Mouse (Mus musculus): ENCODE results near the gene Rasal2.

Rasal2 gene

GRCm38 (mm10) chr1:157323091-157323490 lies 89.3 kb downstream of the Rasal2 start:
- no peak for DNase-seq

- DNase-seq = no peak
These were observed 93.5 kb downstream of the Rasal2 start for GRCm38 (mm10) chr1:157318896-157319295.

- no peak for DNase-seq
These were observed 111.1 kb downstream of the Rasal2 start for GRCm38 (mm10) chr1:157301266-157301665.

DNA sequence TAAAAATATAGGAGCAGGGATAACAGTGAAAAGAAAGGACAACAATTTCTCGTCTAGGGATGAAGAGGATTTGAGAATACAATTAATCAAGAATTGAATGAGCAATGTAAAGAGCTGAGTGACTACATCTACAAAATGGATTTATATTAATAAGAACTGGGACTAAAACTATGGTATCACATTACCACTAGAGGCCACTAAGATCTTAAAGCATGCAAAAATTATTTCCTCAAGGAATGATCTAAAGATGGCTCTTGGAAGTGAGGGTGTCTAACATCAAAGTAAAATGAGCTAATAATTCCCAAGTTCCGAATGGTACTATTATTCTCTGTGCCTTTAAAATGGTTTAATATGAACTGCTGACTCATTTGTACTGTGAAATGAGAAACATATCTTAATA lies 112.8 kb downstream of the Rasal2 start:
- no peak for DNase-seq

DNA sequence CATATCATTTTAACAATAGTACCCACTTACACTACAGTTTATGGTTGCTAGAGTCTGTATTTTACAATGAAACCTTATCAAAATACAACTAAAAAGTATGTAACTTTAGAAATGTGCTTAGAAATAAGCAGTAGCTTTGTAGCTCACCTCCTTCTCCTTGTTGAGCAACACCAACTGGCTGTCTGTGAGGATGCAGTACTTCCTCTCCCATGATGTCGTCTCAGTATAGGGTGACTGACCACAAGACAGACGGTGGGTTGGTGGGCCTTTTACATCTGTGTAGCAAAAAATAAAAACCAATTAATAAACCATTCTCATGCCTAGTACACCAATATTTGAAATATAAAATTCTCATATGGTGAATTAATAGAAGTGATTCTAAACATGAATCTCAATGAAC lies 113.4 kb downstream of the Rasal2 start:
- no peak for DNase-seq

DNA sequence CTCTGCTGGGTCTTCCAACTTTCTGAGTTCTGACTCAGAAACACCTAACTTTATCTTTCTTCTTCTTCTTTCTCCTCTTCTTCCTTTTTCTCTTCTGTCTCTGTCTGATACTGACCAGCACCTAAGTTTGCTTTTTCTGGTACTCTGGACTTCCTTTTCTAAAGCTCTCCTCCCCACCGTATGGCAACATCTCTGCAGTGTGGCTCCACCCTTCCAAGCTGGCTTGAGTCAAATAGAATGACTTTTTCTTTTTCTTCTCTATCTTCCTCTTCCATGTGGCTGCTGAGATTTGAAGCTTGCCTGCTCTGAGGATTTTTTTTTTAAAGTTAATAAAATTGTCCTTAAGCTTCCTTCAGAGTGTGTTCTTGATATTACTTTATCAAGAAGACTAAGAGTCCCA lies 115.3 kb downstream of the Rasal2 start:
- no peak for DNase-seq

DNA sequence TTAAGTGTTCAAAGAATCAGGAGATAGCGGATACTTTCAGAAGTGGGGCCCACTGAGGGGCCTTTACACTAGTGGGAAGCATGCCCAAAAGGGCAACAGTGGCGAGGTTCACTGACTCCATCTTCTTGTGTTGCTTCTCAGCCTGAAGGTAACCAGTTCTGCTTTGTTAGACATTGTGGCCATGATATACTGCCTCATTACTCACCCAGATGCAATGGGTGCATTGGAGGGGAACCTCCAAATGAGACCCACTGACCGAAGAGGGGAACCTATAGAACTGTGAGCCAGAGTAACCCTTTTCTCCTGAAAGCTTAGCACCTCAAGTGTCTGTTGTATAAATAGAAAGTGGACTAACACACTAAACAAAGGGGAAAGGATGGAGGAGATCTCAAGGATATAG lies 116.5 kb downstream of the Rasal2 start:
- DNase-seq = no peak

DNA sequence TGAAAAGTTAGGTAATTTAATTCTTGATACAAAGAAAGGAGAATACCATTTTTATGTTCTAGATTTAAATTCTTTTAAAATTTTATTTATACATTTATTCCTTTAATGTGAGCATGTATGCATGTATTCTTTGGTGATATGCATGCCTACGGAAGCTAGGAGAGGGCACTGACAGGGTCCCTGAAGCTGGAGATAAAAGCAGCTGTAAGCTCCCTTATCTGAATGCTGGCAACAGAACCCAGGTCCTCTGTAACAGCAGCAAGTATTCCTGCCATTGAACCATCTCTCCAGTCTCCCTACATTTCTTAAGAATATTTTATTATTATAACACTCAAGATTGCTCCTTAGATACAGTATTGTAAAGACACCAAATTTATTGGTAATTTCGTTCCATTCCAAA lies 122.2 kb downstream of the Rasal2 start:
- no peak for DNase-seq

GRCm38 (mm10) chr1:157289251-157289650 lies 123.1 kb downstream of the Rasal2 start:
- DNase-seq = no peak

- DNase-seq = no peak
These were observed 125.8 kb downstream of the Rasal2 start for GRCm38 (mm10) chr1:157286561-157286960.

GRCm38 (mm10) chr1:157285366-157285765 lies 127.0 kb downstream of the Rasal2 start:
- no peak for DNase-seq

- DNase-seq = no peak
These were observed 131.6 kb downstream of the Rasal2 start for GRCm38 (mm10) chr1:157280781-157281180.

- DNase-seq = no peak
These were observed 136.6 kb downstream of the Rasal2 start for GRCm38 (mm10) chr1:157275672-157276307.

GRCm38 (mm10) chr1:157267894-157268293 lies 144.5 kb downstream of the Rasal2 start:
- DNase-seq = no peak

- no peak for DNase-seq
These were observed 155.8 kb downstream of the Rasal2 start for GRCm38 (mm10) chr1:157256562-157256961.

DNA sequence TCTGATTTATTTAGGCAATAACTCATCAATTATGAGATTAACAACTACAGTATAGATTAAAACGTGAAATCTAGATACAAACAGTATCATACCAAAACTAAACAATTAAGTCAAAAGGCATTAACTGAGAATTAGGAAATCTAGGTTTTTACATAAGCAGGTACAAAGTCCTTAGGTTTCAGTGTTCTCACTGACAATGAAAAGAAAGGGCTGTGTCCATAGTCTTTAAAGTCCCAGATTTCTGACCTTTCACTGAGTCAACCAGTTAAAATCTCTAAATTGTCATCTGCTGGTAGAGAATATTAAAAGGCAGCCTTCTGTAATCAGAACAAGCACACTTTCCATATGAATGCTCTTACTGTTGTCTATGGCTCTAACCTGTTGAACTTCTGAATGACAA lies 156.6 kb downstream of the Rasal2 start:
- DNase-seq = no peak

- DNase-seq = no peak
These were observed 158.6 kb downstream of the Rasal2 start for GRCm38 (mm10) chr1:157253600-157254490.

DNA sequence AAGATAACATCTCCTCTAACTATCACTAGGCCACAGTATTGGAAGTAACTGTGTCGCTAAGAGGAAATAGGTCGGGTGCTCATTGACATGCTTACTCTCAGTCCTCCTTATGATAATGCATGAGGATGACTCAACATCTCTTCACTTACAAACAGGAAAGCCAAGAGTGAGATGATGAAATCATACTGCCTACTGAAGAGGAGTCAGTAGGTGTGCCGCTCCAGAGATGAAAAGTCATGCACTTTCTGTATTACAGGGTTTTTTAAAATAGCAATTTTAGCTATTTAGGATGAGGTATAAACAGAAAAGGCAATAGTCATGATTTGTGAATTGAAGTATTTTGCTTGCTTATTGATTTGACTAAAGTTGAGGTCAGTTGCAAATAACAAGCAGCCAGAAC lies 164.3 kb downstream of the Rasal2 start:
- no peak for DNase-seq

DNA sequence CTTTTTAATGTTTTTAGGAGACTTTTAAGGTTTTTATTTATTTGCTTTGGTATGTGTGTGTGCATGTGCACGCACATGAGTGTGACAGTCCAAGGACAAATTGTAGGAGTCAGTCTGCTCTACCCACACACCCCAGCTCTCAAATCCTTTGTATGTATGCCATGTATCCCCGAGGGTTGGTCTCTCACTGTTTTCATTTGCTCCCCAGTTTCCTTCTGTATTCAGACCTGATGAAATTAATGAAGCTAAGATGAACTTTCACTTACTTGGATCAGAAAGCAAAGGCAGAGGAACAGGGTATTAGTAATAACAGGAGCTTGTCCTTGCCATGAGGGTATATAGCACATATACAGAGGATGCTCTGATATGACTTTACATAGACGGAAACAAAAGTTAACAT lies 165.1 kb downstream of the Rasal2 start:
- no peak for DNase-seq

- no peak for DNase-seq
These were observed 165.6 kb downstream of the Rasal2 start for GRCm38 (mm10) chr1:157246779-157247178.

DNA sequence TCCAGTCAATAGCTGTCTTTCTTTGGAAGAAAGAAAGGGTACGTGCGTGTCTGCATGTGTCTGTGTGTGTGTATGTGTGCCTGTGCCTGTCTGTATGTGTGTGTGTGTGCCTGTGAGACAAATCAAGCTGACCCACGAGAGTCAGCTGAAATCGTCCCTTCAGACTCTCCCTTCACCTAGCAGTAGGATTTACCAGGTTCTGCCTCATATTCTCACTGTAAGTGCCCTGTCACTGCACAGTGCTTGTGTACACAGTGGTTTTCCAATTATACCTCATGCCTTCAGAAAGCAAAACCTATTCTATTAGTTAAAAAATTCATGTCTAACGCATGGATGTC lies 168.0 kb downstream of the Rasal2 start:
- no peak for DNase-seq

DNA sequence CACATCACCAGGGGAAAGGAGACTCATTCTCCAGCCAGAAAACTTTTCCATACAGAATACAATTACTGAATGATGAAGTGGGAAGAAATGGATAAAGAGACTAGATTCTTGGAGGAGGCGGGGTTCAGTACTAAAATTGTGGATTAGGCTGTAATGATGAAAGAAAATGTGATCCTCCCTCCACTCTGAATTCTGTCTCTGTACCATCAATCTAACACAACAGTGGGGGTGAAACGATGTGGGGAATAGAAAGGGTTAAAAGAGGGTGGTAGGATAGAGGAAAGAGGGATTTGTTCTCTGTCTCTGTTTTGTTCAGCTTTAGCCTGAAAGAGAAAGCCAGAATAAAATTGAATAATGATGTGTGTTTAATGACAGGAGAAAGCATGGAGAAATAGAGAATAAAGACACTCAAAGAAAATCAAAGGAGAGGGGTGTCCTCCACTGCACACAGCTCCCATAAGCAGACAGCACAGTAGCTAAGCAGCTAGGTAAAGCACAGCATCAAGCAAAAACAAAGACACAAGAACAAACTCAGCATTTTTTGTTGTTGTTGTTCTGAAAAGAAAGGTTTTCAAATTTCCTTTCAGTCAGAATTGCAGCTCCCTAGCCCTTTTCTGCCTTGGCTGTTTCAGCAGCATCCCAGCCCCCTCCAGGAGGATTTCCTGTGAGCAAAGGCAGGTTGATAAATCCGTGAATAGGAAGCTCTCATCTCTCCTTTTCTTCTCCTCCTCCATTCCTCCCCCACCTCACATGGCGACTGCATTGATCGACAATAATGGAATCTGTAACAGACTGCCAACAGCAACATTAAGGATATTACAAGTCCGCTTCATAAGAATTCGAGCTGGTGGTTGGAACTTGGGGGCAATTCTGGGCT lies 168.6 kb downstream of the Rasal2 start:
- no peak for DNase-seq

DNA sequence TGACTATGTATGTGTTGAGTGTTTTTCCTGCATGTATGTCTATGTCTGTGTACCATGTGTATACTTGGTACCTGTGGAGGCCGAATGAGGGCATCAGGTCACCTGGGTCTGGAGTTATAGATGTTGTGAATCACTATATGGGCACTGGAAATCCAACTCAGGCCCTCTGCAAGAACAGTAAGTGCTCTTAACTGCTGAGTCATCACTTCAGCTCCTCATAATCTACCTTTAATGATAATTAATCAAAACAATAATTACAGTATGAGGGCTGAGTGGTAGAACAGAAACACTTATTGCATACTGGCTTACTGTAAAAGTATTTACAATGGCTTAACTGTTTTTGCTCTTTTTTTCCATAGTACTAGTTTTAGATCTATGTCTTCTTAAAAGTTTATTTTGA lies 172.7 kb downstream of the Rasal2 start:
- DNase-seq = no peak

Data from thymus, adult 18-20 months (tissue).